Mouse (Mus musculus): Measurements from ENCODE around the gene Atp6v1c2.

Gene Atp6v1c2

GRCm38 (mm10) chr12:17255602-17256001 lies 73.6 kb downstream of the Atp6v1c2 start:
- no peak for DNase-seq

DNA sequence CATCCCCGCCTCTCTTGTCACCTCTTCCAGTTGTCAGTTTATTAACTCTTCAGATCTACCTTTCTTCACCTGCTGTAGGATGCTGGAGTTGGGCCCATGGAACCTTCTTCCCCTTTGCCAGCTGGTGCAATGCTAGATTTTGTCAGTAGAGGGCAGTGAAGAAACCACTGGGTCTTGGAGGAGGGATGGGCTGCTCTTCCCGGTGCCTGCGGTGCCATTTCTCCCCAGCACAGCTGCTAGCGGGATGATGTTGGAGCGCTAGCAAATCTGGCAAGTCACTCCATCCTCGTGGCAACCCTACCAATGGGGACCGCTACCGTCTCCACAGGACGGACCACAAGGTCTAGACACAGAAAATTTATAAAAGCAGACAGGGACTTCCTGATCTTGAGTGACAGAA lies 76.1 kb downstream of the Atp6v1c2 start:
- peak; percentile 87 to 90 for DNase-seq

DNA sequence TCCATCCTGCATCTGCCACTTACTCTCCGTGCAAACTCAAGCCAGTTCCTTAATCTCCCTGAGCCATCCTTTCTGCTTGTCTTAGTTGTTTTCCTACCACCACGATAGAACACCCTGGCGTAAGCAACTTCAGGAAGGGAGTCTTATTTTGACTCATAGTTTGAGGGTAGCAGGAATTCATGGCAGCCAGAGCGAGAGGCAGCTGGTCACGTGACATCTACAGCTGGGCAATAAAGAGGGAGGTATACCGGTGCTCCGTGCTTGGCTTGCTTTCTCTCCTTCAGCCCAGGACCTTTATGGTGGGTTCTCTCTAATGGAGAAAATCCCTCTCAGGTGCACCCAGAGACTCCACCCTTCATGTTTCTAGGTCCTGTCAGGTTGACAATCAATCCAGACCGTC lies 78.2 kb downstream of the Atp6v1c2 start:
- no peak for DNase-seq

- peak in 1 of 2 experiments; percentile 26 for DNase-seq
Observed at GRCm38 (mm10) chr12:17242041-17242440, 87.1 kb downstream of the Atp6v1c2 start.

GRCm38 (mm10) chr12:17241614-17242013 lies 87.5 kb downstream of the Atp6v1c2 start:
- no peak for DNase-seq

DNA sequence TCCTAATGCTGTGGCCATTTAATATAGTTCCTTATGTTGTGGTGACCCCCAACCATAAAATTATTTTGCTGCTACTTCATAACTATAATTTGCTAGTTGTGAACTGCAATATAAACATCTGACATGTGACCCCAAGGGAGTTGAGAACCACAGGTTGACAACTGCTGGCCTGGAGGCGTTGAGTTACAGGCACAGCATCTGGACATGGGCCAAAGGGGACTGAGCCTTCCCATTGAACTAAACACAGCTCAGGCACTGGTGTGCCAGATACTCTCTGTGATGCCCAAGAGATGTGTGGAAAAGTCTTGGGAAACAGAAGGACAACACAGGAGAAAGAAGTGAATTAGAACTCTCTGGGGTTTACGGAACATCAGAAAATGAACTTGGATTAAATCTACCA lies 88.1 kb downstream of the Atp6v1c2 start:
- peak in 1 of 2 experiments; percentile 28 for DNase-seq

DNA sequence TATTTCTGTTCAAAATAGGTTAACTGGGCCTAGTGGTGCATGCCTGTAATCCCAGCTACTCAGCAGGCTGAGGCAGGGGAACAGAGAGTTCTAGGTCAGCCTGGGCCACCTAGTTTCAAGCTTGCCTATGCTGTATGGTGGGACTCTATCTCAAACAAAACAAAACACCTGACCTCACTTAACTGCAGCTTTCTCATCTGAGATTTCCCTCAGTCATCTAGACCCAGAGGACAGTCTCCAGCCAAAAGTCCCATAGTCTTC lies 89.8 kb downstream of the Atp6v1c2 start:
- no peak for DNase-seq

- DNase-seq, result no peak
Observed at GRCm38 (mm10) chr12:17238588-17239427, 90.4 kb downstream of the Atp6v1c2 start.

DNA sequence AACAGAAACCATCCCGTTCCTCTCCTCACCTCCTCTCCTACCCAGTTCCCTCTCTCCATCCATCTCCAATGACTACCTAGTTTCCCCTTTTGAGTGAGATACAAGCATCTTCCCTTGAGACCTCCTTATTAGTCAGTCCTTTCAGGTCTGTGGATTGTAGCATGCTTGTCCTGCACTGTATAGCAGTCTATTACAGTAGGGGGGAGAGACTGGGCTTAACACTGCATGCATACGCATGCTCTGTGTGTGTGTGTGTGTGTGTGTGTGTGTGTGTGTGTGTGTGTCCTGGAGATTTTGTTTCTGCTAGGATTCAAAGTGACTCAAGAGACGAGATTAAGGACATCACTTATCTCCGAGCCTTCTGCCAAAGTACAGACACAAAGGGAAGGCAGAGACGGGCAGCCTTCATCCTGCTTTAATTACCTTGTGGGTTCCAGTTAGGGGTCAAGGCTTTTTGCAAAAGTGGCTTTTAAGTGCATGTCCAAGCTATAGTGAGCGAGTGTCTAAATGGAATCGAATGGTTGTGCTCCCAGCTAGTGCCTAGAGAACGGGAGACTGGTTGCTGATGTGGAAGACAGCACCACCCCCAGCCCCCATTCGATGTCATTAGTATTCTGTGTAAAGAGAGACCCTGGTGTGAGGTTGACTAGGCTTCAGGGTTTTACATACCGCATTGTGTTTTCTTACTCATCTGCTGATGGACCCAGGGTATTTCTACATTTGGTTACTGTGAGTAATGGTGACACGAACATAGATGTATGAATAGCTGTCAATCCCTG lies 93.4 kb downstream of the Atp6v1c2 start:
- no peak for DNase-seq

Measured in cerebellum, postnatal 10 days (tissue).